Mouse (Mus musculus): ENCODE measurements around the gene Hpd. TPM values are rescaled to one million over a fixed set of nuclear protein-coding genes. Genes with fewer than 3 reads are reported as not detected.

The Hpd gene
- polyA plus RNA-seq, 1 experiment from 2014 or later, result not detected

DNA sequence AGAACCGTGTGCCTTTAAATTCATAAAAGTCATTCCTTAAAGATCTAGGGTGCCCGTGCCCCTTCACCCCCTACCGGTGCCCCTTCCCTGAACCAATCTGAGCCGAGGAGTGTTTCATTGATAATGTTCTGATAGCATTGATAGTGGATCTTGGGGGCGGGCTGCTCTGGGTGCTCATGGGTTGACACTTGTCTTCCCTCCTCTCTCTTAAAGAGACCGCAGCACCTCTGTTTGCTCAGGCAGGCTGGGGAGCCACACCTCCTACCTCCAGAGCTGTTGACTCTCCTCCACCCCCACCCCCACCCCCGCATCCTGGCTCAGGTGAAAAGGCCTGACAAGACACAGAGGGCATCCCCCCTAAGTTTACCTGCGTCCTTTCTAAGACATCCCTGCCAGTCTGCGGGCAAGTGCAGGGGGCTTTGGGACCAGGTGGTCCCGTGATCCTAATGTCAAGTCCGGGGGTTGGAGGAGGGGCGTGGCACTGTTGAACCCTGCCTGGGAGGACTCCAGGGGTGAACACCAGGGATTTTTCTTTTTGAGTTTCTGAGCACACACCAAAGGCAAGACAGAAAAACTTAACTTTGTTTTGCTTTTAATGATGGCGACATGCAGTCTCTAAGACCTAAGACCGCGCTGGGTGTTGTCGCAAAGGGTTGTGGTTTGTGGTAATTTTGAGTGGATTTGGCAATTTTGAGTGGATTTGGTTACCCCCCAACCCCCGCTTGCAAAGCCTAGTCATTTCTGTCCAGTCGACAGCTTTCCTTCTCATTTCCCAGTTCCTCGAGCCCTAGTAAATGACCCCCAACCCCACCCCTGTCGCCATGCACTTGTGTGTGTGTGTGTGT lies 37.6 kb downstream of the Hpd start:
- 36% methylated on average over 20 of the region's 20 CpGs for WGBS
- ATAC-seq, result no peak
- Histone ChIP-seq H3K4me1 (replicated peaks; ENCODE audit: control insufficient read depth, insufficient read depth, low read length) (peaks cover 49% of the 10 kb centered on the region), H3K4me2 (ENCODE audit: low read length) (peak overlapping the region; percentile 77), H3K27ac (ENCODE audit: low read length) (no peak overlapping the region), H3K36me3 (ENCODE audit: control insufficient read depth, insufficient read depth) (peaks cover 5% of the 10 kb centered on the region), H3K4me3 (replicated peaks; ENCODE audit: low read length) (peak overlapping the region; percentile 84), H3K9me3 (ENCODE audit: control insufficient read depth, low read length) (no peaks in the 10 kb centered on the region), H3K9ac (replicated peaks; ENCODE audit: low read depth, low read length) (peak overlapping the region; percentile 39), H3K27me3 (replicated peaks; ENCODE audit: control insufficient read depth, insufficient read depth, low read length) (no peaks in the 10 kb centered on the region)

DNA sequence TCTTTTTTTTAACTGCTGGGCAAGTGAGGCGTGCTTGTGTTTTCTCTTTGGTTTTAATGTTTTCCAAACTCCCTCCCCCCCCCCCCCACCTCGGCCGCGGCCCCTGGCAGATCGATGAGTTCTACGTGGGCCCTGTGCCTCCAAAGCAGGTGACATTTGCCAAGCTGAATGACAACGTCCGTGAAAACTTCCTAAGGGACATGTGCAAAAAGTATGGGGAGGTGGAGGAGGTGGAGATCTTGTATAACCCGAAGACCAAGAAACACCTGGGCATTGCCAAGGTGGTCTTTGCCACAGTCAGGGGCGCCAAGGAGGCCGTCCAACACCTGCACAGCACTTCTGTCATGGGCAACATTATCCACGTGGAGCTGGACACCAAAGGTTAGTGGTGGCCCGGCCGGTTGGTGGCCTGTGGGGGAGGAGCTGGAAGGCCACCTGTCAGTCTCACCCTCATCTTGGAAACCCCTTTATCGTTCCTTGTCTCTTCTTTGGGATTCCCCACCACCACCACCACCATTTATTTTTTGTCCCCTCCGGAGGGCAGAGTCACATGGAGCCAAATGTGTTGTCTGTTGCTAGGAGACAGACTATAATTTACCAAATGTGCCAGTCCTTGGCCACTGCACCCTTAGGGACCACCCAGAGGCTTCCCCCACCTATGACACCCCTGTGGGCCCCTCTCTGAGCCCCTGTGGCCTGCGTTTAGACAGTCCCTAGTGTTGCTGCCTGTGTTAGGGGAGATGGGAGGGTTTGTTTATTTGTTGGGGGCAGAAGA lies 38.4 kb downstream of the Hpd start:
- peak overlapping the region; percentile 84 for H3K4me3 ChIP-seq (replicated peaks; ENCODE audit: low read length)
- ATAC-seq, result no peak
- H3K9ac ChIP-seq (replicated peaks; ENCODE audit: low read depth, low read length), result peak overlapping the region; percentile 99
- H3K27me3 ChIP-seq (replicated peaks; ENCODE audit: control insufficient read depth, insufficient read depth, low read length), result no peaks in the 10 kb centered on the region
- peaks cover 41% of the 10 kb centered on the region for H3K4me1 ChIP-seq (replicated peaks; ENCODE audit: control insufficient read depth, insufficient read depth, low read length)
- peak overlapping the region; percentile 77 for H3K4me2 ChIP-seq (ENCODE audit: low read length)
- 2% methylated on average over 17 of the region's 17 CpGs for WGBS
- H3K36me3 ChIP-seq (ENCODE audit: control insufficient read depth, insufficient read depth), result peaks cover 5% of the 10 kb centered on the region
- no peak overlapping the region for H3K27ac ChIP-seq (ENCODE audit: low read length)
- H3K9me3 ChIP-seq (ENCODE audit: control insufficient read depth, low read length), result no peaks in the 10 kb centered on the region

DNA sequence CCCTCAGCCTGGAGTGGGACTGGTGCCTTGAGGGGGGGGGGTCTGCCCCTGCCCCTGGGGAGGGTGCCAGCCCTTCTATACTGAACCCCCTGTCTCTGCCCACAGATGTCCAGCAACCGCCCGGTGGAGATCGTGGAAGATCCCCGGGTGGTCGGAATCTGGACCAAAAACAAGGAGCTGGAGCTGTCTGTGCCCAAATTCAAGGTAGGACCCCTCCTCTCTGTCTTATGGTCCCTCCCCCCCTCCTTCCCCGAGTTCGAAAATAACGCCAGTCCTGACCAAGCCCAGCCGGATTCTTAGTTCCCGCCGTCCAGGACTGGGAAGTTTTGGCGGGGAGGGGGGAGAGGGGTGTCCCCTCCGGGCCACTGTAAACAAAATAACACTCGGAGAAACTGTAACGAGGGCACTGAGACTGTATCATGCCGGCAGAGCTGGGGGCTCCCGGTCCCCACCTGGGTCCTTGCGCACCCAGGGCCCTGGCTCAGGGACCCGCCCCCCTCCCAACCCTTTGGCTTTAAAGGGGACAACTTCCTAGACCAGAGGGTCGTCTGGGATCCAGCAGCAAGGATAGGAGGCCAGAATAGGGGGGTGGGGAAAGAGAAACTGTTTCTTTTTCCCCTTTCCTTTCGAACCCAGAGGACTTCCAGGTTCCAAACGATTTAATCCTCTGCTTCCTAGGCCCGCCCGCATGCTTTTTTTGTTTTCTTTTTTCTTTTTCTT lies 39.1 kb downstream of the Hpd start:
- H3K27me3 ChIP-seq (replicated peaks; ENCODE audit: control insufficient read depth, insufficient read depth, low read length), result no peaks in the 10 kb centered on the region
- no peak for ATAC-seq
- peak overlapping the region; percentile 84 for H3K4me3 ChIP-seq (replicated peaks; ENCODE audit: low read length)

DNA sequence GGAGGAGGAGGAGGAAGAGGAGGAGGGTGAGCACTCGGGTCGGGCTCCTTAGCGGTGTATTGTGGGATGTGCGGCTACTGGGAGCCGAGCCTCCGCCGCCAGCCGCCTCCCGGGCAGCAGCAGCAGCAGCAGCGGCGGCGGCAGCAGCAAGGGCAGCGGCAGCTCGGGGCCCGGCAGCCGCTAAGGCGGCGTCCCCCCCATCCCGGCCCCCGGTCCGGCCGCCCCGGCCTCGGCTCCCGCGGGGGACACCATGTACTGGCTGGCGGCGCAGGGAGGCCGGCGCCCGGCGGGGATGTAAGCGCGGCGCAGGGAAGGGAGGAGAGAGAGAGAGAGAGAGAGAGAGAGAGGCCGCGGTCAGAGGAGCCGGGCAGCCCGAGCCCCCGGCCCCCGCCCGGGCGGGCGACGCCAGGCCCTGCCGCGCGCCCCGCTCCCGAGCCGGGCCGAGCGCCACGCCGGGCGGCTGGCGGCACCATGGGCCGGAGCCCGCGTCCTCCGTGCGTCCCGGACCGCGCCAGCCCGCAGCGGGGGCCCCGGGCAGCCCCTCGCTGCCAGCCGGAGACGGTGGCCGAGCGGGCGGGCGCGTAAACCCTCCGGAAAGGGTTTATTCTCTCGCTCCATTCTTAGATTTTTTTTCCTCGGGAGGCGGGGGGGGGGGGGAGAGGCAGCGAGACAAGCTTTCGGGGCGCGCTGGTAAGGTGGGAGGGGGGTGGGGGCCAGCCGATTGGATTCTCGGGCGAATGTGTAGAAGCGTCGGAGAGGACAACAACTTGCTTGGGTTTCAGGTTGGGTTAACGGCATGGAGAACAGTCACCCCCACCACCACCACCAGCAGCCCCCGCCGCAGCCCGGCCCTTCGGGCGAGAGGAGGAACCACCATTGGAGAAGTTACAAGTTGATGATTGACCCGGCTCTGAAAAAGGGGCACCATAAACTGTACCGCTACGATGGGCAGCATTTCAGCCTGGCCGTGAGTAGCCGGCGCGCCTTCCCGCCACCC lies 40.1 kb downstream of the Hpd start, which contains the start of gene Setd1b:
TSS of gene Setd1b (plus strand) at position 33 of the 997 bp plus-strand sequence.
- peak within 1 kb of the TSS; percentile 77 for H3K4me2 ChIP-seq (ENCODE audit: low read length)
- H3K27ac ChIP-seq (ENCODE audit: low read length), result peak within 1 kb of the TSS; percentile 97
- ATAC-seq, result peak; percentile 15; the same call in 1 of the 2 replicates
- H3K9me3 ChIP-seq (ENCODE audit: control insufficient read depth, low read length), result no peaks in the 10 kb centered on the region
- H3K4me3 ChIP-seq (replicated peaks; ENCODE audit: low read length), result peak within 1 kb of the TSS; percentile 84
- peaks cover 5% of the 10 kb centered on the region for H3K36me3 ChIP-seq (ENCODE audit: control insufficient read depth, insufficient read depth)
- H3K27me3 ChIP-seq (replicated peaks; ENCODE audit: control insufficient read depth, insufficient read depth, low read length), result no peaks in the 10 kb centered on the region
- H3K4me1 ChIP-seq (replicated peaks; ENCODE audit: control insufficient read depth, insufficient read depth, low read length), result peaks cover 32% of the 10 kb centered on the region
- under 1% methylated on average over 65 of the region's 103 CpGs for WGBS
- H3K9ac ChIP-seq (replicated peaks; ENCODE audit: low read depth, low read length), result peak within 1 kb of the TSS; percentile 99

More for the DNA sequence above, 39.1 kb downstream of the Hpd start:
- Histone ChIP-seq H3K9ac (replicated peaks; ENCODE audit: low read depth, low read length) (peak overlapping the region; percentile 99), H3K4me1 (replicated peaks; ENCODE audit: control insufficient read depth, insufficient read depth, low read length) (peaks cover 33% of the 10 kb centered on the region), H3K4me2 (ENCODE audit: low read length) (peak overlapping the region; percentile 77), H3K27ac (ENCODE audit: low read length) (peak overlapping the region; percentile 97), H3K36me3 (ENCODE audit: control insufficient read depth, insufficient read depth) (peaks cover 5% of the 10 kb centered on the region), H3K9me3 (ENCODE audit: control insufficient read depth, low read length) (no peaks in the 10 kb centered on the region)
- 0% methylated on average over 24 of the region's 24 CpGs for WGBS

DNA sequence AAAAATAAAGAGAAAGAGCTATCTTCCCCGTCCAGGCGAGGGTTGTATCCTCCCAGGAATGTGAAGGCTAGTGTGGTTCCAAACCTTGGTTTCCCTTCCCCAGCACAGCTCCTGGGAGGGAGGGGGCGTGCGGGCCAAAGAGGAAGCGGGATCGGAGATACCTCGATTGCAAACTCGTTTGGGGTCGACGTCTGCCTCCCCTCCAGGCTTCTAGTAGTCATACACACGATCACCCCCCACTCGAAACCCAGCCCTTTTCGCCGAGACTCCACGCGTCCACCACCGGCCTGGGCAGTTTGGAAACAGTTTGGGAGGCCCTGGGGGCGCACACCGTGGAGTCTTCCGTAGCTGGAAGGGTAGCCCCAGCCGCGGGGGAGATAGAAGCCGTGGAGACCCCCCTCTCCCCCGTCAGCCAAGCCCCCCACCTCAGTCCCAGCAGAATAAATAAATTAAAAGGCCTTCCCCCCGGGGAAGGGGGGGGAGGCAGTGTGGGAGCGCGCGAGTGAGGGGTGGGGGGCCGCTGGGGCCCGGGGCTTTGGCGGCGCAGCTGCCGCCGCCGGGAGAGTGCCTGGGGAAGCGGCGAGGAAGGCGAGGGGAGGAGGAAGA lies 40.9 kb downstream of the Hpd start:
- Histone ChIP-seq H3K9me3 (ENCODE audit: control insufficient read depth, low read length) (no peaks in the 10 kb centered on the region), H3K9ac (replicated peaks; ENCODE audit: low read depth, low read length) (peak overlapping the region; percentile 99), H3K4me2 (ENCODE audit: low read length) (peak overlapping the region; percentile 77), H3K36me3 (ENCODE audit: control insufficient read depth, insufficient read depth) (no peaks in the 10 kb centered on the region; the same call in 1 of the 2 replicates), H3K27ac (ENCODE audit: low read length) (peak overlapping the region; percentile 97), H3K4me3 (replicated peaks; ENCODE audit: low read length) (peak overlapping the region; percentile 84), H3K27me3 (replicated peaks; ENCODE audit: control insufficient read depth, insufficient read depth, low read length) (no peaks in the 10 kb centered on the region), H3K4me1 (replicated peaks; ENCODE audit: control insufficient read depth, insufficient read depth, low read length) (peaks cover 40% of the 10 kb centered on the region)
- WGBS, result under 1% methylated on average over 37 of the region's 38 CpGs
- ATAC-seq, result no peak; the same call in 1 of the 2 replicates

DNA sequence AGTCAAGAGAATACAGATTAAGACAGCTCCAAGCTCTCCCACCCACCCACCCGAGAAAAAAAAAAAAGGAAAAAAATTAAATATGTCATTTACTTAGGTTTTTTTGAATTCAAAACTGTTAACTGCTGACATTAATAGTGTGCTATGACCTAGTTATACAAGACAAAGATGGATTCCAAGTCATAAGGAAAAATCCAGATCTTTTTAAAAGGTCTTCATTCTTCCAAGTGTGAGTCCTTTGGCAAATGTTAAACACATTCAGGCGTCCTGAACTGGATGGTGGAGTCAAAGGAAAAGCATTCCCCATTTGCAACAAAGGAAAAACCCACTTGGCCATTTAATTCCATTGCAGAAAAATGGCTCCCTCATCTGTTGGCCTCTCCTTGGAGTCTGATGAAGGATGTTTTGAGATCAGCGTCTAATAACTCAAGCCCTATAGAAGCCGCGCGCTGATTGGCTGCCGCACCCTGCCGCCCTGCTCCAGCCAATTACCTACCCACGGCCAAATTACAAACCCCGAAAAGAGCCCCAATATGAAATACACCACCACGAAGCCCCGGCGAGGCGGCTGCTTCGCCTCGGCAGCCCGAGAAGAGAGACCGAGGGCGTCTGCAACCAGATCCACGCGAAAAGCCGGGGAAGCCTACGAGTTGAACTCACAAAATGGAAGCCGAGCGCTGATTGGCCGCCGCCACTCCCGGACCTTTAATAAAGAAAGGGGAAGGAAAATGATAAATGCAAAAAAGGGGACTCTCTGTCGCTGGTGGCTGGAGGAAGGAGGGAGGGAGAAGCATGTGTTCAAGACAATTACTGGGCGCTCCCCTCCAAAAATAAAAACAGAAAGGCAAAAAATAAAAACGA lies 41.6 kb downstream of the Hpd start:
- no peaks in the 10 kb centered on the region for H3K9me3 ChIP-seq (ENCODE audit: control insufficient read depth, low read length)
- peak overlapping the region; percentile 77 for H3K4me2 ChIP-seq (ENCODE audit: low read length)
- H3K4me1 ChIP-seq (replicated peaks; ENCODE audit: control insufficient read depth, insufficient read depth, low read length), result peaks cover 44% of the 10 kb centered on the region
- H3K36me3 ChIP-seq (ENCODE audit: control insufficient read depth, insufficient read depth), result no peaks in the 10 kb centered on the region
- no peaks in the 10 kb centered on the region for H3K27me3 ChIP-seq (replicated peaks; ENCODE audit: control insufficient read depth, insufficient read depth, low read length)
- peak; percentile 75 for ATAC-seq
- peak overlapping the region; percentile 99 for H3K9ac ChIP-seq (replicated peaks; ENCODE audit: low read depth, low read length)
- peak overlapping the region; percentile 84 for H3K4me3 ChIP-seq (replicated peaks; ENCODE audit: low read length)
- H3K27ac ChIP-seq (ENCODE audit: low read length), result peak overlapping the region; percentile 97
- WGBS, result 0% methylated on average over 31 of the region's 31 CpGs

DNA sequence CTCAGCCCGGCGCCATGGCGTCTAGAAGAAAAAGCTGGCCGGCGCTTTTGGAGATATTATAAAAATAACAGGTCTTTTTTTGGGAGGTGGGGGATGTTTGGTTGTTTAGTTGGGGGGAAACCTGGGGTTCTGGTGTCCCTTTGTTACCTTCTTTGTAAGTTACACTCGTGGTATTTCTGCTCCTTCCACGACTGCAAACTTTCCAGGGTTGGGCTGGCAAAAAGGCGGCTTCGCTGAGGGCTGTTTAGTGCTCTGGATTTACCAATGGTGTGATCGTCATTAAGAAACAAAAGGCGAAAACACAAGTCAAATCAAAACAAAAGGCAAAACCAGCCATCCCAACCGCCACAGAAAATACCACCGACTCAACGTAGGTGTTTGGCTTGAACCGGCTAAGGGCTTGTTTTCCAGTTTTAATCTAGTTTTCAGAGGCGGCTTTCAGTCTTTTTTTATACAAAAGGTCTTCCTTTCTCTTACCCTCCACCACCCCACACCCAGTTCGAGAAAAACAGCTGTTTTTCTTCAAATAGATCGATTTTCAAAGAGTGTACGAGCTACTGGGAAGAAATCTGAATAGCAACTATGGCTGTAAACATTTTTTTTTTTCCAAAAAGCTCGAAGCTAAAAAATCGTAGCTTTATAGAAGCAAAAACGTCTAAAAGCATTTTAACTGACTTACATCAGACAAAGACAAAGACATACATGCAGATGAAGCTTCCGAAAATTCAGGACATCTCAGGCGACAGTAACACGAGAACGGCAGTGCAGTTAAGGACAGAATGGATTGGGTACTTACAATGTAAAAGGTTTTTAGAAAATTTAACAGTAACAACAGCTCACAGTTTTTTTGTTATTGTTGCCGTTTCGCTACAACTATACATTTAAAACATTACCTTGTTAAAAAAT lies 42.6 kb downstream of the Hpd start:
- no peaks in the 10 kb centered on the region for H3K36me3 ChIP-seq (ENCODE audit: control insufficient read depth, insufficient read depth)
- H3K9me3 ChIP-seq (ENCODE audit: control insufficient read depth, low read length), result no peaks in the 10 kb centered on the region
- peak overlapping the region; percentile 98 for H3K9ac ChIP-seq (replicated peaks; ENCODE audit: low read depth, low read length)
- ATAC-seq, result no peak
- peaks cover 44% of the 10 kb centered on the region for H3K4me1 ChIP-seq (replicated peaks; ENCODE audit: control insufficient read depth, insufficient read depth, low read length)
- H3K27ac ChIP-seq (ENCODE audit: low read length), result peak overlapping the region; percentile 100
- no peaks in the 10 kb centered on the region for H3K27me3 ChIP-seq (replicated peaks; ENCODE audit: control insufficient read depth, insufficient read depth, low read length)
- H3K4me2 ChIP-seq (ENCODE audit: low read length), result peak overlapping the region; percentile 99
- under 1% methylated on average over 28 of the region's 28 CpGs for WGBS
- H3K4me3 ChIP-seq (replicated peaks; ENCODE audit: low read length), result peak overlapping the region; percentile 63

Measured in forebrain, embryonic 16.5 days (tissue).